Mouse (Mus musculus): Measurements from ENCODE around the gene Pacs2.

GRCm38 (mm10) chr12:113023082-113023481 is 8.8 kb downstream of the Pacs2 start:
- TF ChIP-seq CTCF (IDR thresholded peaks at IDR 0.05; ENCODE audit: control insufficient read depth, insufficient read depth, low read length) (no peak), POLR2A (IDR thresholded peaks at IDR 0.05; ENCODE audit: borderline replicate concordance, control insufficient read depth, low read depth, low read length) (no peak)
